Mouse (Mus musculus) neural tube, embryonic 14.5 days (tissue): ENCODE results near the gene Ugt1a8. TPM values are rescaled to one million over a fixed set of nuclear protein-coding genes. Genes with fewer than 3 reads are reported as not detected.

Experiments
- ATAC-seq: fragments of 200-750 bp; cut with Nextera tagmentation; 2 replicates; pipeline ENCODE4 v1.8.0; 2017; ENCODE audit warnings: low read depth, mild to moderate bottlenecking, moderate TSS enrichment, moderate library complexity
- H3K27ac ChIP-seq: fragments of 300-500 bp; sonication (generic); 2 replicates; pipeline ENCODE4 v1.5.1; 2014; ENCODE audit warnings: low read depth, mild to moderate bottlenecking, control low read depth, low read length, moderate library complexity, mixed read lengths
- H3K27me3 ChIP-seq: fragments of 300-500 bp; sonication (generic); 2 replicates; pipeline ENCODE4 v1.6.1; 2014; ENCODE audit warnings: low read length; ENCODE audit not compliant: control insufficient read depth, insufficient read depth
- H3K36me3 ChIP-seq: fragments of 300-500 bp; sonication (generic); 2 replicates; pipeline ENCODE4 v1.6.1; 2014; ENCODE audit warnings: low read length, mixed read lengths; ENCODE audit not compliant: control insufficient read depth, insufficient read depth
- H3K4me1 ChIP-seq: fragments of 300-500 bp; sonication (generic); 2 replicates; pipeline ENCODE4 v1.6.1; 2014; ENCODE audit warnings: low read length; ENCODE audit not compliant: control insufficient read depth, insufficient read depth
- H3K4me2 ChIP-seq: fragments of 300-500 bp; sonication (generic); 2 replicates; pipeline ENCODE4 v1.6.1; 2014; ENCODE audit warnings: mild to moderate bottlenecking, low read depth, low read length, control low read depth
- H3K4me3 ChIP-seq: fragments of 300-500 bp; sonication (generic); 2 replicates; pipeline ENCODE4 v1.5.1; 2014; ENCODE audit warnings: low read depth, low read length, control low read depth, mixed read lengths
- H3K9ac ChIP-seq: fragments of 300-500 bp; sonication (generic); replicated peaks from 2 replicates; pipeline ENCODE4 v1.6.1; 2014; ENCODE audit warnings: low read depth, mild to moderate bottlenecking, control low read depth, low read length, mixed read lengths
- H3K9me3 ChIP-seq: fragments of 300-500 bp; sonication (generic); 2 replicates; pipeline ENCODE4 v1.6.1; 2016; ENCODE audit warnings: low read length; ENCODE audit not compliant: control insufficient read depth
- WGBS: fragments of 180-500 bp; shearing (Covaris S2); extraction: QIAGEN DNeasy Blood & Tissue Kit; methylation state at CpG from one replicate; pipeline ENCODE4 v1.1.7; 2014; 5-methylcytosine and 5-hydroxymethylcytosine counted together
- polyA plus RNA-seq: library from polyadenylated mRNA; unstranded; fragments of >200 nt; fragmentation: Nextera tagmentation; extraction: Ambion mirVana; gene quantifications from 2 replicates; pipeline ENCODE4 v1.2.1, GENCODE M21; 2014

The Ugt1a8 gene
- polyA plus RNA-seq, 1 experiment from 2014 or later: not detected

DNA sequence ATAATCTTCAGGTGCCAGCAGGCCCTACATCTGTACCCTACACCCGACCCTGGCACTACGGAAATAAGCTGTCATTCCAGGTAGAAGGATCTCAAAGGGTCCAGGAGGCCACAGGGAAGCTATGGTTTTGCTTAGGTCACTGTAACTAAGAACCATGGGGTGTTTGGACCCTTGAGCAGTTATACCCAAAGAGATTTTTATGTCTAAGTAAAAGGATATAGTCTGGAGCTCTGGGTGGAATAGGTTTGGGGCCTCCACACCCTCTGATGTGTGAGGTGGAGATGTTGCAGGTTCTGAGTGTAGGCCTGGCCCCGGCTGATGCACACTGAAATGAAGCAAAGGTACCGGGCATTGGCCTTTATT is 146.6 kb downstream of the Ugt1a8 start:
- Histone ChIP-seq H3K27ac (no peak overlapping the region), H3K27me3 (no peaks in the 10 kb centered on the region), H3K9me3 (peaks cover 90% of the 10 kb centered on the region), H3K36me3 (no peaks in the 10 kb centered on the region), H3K4me3 (no peak overlapping the region), H3K4me2 (no peak overlapping the region), H3K4me1 (no peaks in the 10 kb centered on the region), H3K9ac (no peak overlapping the region)
- no peak for ATAC-seq
- 66% methylated on average over 4 of the region's 4 CpGs for WGBS

DNA sequence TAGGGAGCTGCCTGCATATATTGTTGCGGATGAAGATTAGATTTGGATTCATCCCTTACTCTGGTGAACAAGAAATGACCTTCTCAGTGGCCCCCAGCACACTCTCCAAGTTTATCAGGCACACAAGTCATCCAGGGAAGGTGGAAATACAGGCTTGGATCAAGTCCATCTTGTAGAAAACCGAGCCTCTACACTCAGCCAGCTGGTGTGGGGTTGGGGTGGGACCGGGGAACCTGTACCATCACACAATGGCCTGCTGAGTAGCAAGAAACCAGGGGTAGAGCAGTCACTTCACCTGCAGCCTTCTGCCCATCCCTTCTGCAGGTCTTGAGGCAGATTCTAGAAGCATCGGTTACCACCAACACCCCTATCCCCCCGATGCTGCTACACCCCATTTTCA is 147.0 kb downstream of the Ugt1a8 start:
- no peak for ATAC-seq
- Histone ChIP-seq H3K27ac (no peak overlapping the region), H3K27me3 (no peaks in the 10 kb centered on the region), H3K9ac (no peak overlapping the region), H3K4me1 (no peaks in the 10 kb centered on the region), H3K9me3 (peaks cover 90% of the 10 kb centered on the region), H3K36me3 (no peaks in the 10 kb centered on the region), H3K4me3 (no peak overlapping the region), H3K4me2 (no peak overlapping the region)
- 45% methylated on average over 5 of the region's 5 CpGs for WGBS

DNA sequence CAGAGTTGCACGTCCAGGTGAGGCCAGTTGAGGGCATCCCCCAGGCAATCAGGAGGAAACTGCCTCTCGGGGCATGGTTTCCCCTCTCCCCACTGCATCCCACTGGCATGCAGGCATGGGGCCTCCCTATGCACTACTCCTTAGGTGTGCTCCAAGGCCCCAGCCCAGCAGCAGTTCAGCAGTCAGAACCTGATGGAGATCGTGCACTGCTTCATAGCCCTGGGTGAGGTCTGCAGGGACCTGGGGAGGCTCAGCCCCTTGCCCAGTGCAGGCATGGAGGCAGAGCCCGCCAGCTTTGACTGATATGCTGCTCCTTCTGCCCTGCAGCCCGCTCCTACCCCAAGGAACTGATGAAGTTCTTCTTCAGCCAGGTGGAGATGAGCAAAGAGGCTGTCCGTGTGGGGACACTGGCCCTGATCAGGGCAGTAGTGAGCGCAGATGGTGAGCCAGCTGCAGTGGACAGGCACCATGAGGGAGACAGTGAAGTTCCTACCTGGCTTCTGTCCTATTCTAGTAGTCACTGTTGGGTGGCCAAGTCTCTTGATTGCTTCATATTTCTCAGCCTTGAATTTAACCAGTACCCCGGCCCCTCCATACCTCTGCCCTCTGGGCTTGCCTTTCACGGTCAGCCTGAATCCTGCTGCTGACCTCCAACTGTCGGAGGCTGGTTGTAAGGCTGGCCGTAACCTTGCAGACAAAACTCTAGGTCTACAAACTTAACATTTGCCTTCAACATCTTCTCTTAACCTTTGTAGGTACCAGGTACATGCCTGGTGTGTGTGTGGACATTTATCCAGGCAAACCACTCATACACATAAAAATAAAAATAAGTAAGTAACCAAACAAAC is 147.7 kb downstream of the Ugt1a8 start:
- 67% methylated on average over 11 of the region's 11 CpGs for WGBS
- no peak for ATAC-seq
- peaks cover 90% of the 10 kb centered on the region for H3K9me3 ChIP-seq
- H3K4me1 ChIP-seq: no peaks in the 10 kb centered on the region
- H3K27ac ChIP-seq: no peak overlapping the region
- H3K9ac ChIP-seq: no peak overlapping the region
- no peaks in the 10 kb centered on the region for H3K36me3 ChIP-seq
- H3K4me3 ChIP-seq: no peak overlapping the region
- no peak overlapping the region for H3K4me2 ChIP-seq
- H3K27me3 ChIP-seq: no peaks in the 10 kb centered on the region

DNA sequence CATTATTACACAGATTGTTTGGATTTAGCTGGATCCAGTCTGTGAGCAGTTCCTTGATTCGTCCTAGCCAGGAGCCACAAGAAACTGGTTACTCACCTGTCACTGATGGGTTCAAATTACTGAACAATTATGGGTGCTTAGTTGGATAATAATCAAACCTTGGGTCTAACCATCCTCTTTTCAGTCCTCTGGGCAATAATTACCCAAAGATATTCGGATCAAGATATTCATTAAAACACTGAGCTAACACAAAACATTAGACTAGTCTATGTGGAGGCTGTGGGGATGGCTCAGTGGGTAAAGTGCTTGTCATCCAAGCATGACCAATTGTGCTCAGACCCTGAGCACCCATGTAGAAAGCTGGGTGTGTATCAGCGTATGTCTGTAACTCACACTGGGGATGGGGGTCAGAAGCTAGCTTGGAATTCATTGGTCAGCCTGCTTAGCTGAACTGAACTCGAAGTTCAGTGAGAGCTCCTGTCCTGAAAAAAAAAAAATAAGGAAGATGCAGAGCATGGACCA is 148.3 kb downstream of the Ugt1a8 start:
- H3K27ac ChIP-seq: no peak overlapping the region
- H3K4me2 ChIP-seq: no peak overlapping the region
- H3K9me3 ChIP-seq: peaks cover 91% of the 10 kb centered on the region
- H3K36me3 ChIP-seq: no peaks in the 10 kb centered on the region
- WGBS: 69% methylated on average over 4 of the region's 4 CpGs
- H3K9ac ChIP-seq: no peak overlapping the region
- H3K4me3 ChIP-seq: no peak overlapping the region
- H3K27me3 ChIP-seq: no peaks in the 10 kb centered on the region
- ATAC-seq: no peak
- no peaks in the 10 kb centered on the region for H3K4me1 ChIP-seq

DNA sequence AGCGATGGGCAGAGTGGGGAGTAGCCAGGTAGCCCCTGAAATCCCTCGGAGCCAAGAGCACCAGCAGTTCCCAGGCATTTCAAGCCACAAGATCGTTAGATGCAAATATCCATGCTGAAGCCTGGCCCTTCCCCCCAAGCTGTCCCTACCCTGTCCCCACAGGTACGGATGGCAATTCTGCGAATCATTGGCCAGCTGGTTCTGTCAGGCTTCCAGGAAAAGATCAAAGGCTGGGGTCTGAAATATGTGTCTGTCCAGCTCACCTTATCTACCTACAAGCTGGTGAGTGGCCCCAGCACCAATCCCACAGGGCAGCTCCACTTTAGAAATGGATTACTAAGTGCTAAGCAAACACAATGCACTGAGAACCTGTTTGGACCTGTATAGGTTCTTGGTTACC is 149.7 kb downstream of the Ugt1a8 start:
- Histone ChIP-seq H3K9ac (no peak overlapping the region), H3K36me3 (no peaks in the 10 kb centered on the region), H3K4me2 (no peak overlapping the region), H3K9me3 (peaks cover 88% of the 10 kb centered on the region), H3K4me1 (no peaks in the 10 kb centered on the region), H3K4me3 (no peak overlapping the region), H3K27me3 (no peaks in the 10 kb centered on the region), H3K27ac (no peak overlapping the region)
- whole genome bisulfite sequencing: 85% methylated on average over 5 of the region's 5 CpGs
- no peak for ATAC-seq

DNA sequence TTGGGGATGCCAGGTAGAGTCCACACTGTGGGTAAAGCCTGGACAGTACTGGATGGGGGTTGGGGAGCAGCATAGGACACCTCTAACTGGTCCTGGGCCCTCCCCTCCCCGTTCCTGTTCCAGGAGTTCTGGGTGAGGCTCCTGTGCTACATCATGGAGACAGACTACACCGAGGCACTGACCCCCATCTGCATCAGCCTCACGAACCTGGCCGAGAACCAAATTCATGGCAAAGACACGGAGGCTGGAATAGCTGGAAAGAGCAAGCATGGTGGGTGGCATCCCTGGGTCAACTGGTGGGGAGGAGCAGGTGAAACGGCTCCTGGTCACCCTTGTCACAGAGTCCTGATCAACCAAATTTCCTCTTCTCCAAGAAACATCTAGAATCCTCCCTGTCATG is 151.2 kb downstream of the Ugt1a8 start:
- Histone ChIP-seq H3K4me3 (no peak overlapping the region), H3K9ac (no peak overlapping the region), H3K4me2 (no peak overlapping the region), H3K27me3 (no peaks in the 10 kb centered on the region), H3K27ac (no peak overlapping the region), H3K9me3 (peaks cover 86% of the 10 kb centered on the region), H3K4me1 (no peaks in the 10 kb centered on the region), H3K36me3 (no peaks in the 10 kb centered on the region)
- WGBS: 76% methylated on average over 6 of the region's 6 CpGs
- no peak for ATAC-seq

DNA sequence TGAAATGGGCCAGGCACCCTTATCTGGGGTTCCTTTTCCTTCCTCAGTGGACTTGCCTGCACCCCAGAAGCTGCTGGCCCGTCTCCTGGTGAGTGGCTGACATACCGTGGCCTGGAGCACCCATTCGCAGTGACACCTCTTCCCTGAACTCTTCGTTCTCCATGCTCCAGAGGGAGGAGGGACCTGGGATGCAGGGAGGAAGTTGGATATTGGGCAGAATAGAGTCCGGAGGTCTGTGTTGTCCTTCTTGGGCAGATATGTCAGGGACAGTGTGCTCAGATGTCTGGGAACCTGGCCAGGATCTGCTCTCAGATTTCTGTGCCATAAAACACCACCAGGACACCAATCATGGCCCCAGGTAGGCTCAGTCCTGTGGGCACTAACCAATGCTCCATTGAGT is 152.5 kb downstream of the Ugt1a8 start:
- WGBS: 73% methylated on average over 5 of the region's 5 CpGs
- Histone ChIP-seq H3K27ac (no peak overlapping the region), H3K4me3 (no peak overlapping the region), H3K4me2 (no peak overlapping the region), H3K36me3 (no peaks in the 10 kb centered on the region), H3K9ac (no peak overlapping the region), H3K4me1 (no peaks in the 10 kb centered on the region), H3K27me3 (no peaks in the 10 kb centered on the region), H3K9me3 (peaks cover 85% of the 10 kb centered on the region)
- ATAC-seq: no peak

DNA sequence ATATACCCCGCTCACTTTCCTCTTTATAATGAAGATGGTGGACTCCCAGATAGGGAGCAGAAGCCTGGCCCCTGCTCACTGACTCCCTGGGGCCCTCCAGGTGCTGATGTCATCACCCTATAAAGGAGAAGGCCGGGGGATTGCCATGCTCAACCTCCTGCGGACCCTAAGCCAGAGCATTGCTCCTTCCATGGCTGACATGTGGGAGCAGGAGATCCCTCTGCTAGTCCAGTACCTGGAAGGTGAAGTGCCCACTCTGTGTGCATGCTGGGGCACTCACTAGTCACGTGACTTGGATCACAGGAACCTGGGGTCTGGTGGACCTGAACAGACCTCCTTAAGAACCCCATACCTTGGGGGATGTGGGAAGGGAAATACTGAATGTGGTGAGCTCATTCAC is 153.0 kb downstream of the Ugt1a8 start:
- H3K9ac ChIP-seq: no peak overlapping the region
- H3K27me3 ChIP-seq: no peaks in the 10 kb centered on the region
- H3K36me3 ChIP-seq: no peaks in the 10 kb centered on the region
- no peaks in the 10 kb centered on the region for H3K4me1 ChIP-seq
- ATAC-seq: no peak; the same call in 1 of the 2 replicates
- no peak overlapping the region for H3K4me3 ChIP-seq
- H3K4me2 ChIP-seq: no peak overlapping the region
- WGBS: 78% methylated on average over 4 of the region's 4 CpGs
- H3K9me3 ChIP-seq: peaks cover 85% of the 10 kb centered on the region
- H3K27ac ChIP-seq: no peak overlapping the region

DNA sequence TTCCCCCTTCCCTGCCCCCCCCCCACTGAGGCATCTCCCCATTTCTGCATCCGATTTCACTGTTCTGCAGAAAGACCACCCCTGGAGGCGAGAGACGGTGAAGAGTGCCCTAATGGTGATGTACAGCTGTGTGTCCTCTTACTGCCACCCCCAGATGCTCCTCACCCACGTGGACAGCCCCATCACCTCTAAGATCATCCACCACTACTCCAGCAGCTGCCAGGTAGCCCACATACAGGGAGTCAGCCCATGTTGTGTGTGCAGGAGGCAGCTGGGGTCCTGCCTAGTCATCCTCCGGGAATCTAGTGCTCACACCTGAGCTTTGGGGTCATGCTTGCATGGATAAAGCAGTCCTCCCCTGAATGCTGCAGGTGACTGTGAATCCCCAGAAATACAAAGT is 156.2 kb downstream of the Ugt1a8 start:
- no peaks in the 10 kb centered on the region for H3K27me3 ChIP-seq
- no peak overlapping the region for H3K9ac ChIP-seq
- H3K27ac ChIP-seq: no peak overlapping the region
- H3K4me2 ChIP-seq: no peak overlapping the region
- H3K4me1 ChIP-seq: no peaks in the 10 kb centered on the region
- no peak for ATAC-seq
- H3K4me3 ChIP-seq: no peak overlapping the region
- H3K36me3 ChIP-seq: no peaks in the 10 kb centered on the region
- 67% methylated on average over 5 of the region's 5 CpGs for WGBS
- peaks cover 93% of the 10 kb centered on the region for H3K9me3 ChIP-seq
